Mouse (Mus musculus) kidney, embryonic 16.5 days (tissue): ENCODE results near the gene Lbhd2. TPM values are rescaled to one million over a fixed set of nuclear protein-coding genes. Genes with fewer than 3 reads are reported as not detected.

Source experiments
- ATAC-seq: fragments of 200-750 bp; cut with Nextera tagmentation; 2 replicates; pipeline ENCODE4 v1.8.0; 2017; ENCODE audit warnings: moderate TSS enrichment; ENCODE audit not compliant: low FRiP score, low TSS enrichment
- H3K27ac ChIP-seq: fragments of 300-500 bp; sonication (generic); 2 replicates; pipeline ENCODE4 v1.5.1; 2014; ENCODE audit warnings: low read length
- H3K27me3 ChIP-seq: fragments of 300-500 bp; sonication (generic); 2 replicates; pipeline ENCODE4 v1.6.1; 2014; ENCODE audit warnings: low read length, control low read depth, mixed read lengths; ENCODE audit not compliant: insufficient read depth
- H3K36me3 ChIP-seq: fragments of 300-500 bp; sonication (generic); 2 replicates; pipeline ENCODE4 v1.6.1; 2014; ENCODE audit warnings: low read length, control low read depth, mixed read lengths; ENCODE audit not compliant: insufficient read depth
- H3K4me1 ChIP-seq: fragments of 300-500 bp; sonication (generic); 2 replicates; pipeline ENCODE4 v1.6.1; 2014; ENCODE audit warnings: low read length, control low read depth, mixed read lengths; ENCODE audit not compliant: insufficient read depth
- H3K4me2 ChIP-seq: fragments of 300-500 bp; sonication (generic); replicated peaks from 2 replicates; pipeline ENCODE4 v1.6.1; 2014; ENCODE audit warnings: low read depth, low read length
- H3K4me3 ChIP-seq: fragments of 300-500 bp; sonication (generic); 2 replicates; pipeline ENCODE4 v1.5.1; 2014; ENCODE audit warnings: mild to moderate bottlenecking, low read length
- H3K9ac ChIP-seq: fragments of 300-500 bp; sonication (generic); replicated peaks from 2 replicates; pipeline ENCODE4 v1.6.1; 2014; ENCODE audit warnings: low read length
- H3K9me3 ChIP-seq: fragments of 300-500 bp; sonication (generic); 2 replicates; pipeline ENCODE4 v1.6.1; 2016; ENCODE audit warnings: low read length, control low read depth
- WGBS: fragments of 180-500 bp; shearing (Covaris S2); extraction: QIAGEN DNeasy Blood & Tissue Kit; methylation state at CpG from one replicate; pipeline ENCODE4 v1.1.7; 2014; 5-methylcytosine and 5-hydroxymethylcytosine counted together
- polyA plus RNA-seq: library from polyadenylated mRNA; unstranded; fragments of >200 nt; fragmentation: Nextera tagmentation; extraction: Ambion mirVana; gene quantifications from 2 replicates; pipeline ENCODE4 v1.2.1, GENCODE M21; 2015

The Lbhd2 gene
- polyA plus RNA-seq, 1 experiment from 2014 or later = 4.6 TPM

DNA sequence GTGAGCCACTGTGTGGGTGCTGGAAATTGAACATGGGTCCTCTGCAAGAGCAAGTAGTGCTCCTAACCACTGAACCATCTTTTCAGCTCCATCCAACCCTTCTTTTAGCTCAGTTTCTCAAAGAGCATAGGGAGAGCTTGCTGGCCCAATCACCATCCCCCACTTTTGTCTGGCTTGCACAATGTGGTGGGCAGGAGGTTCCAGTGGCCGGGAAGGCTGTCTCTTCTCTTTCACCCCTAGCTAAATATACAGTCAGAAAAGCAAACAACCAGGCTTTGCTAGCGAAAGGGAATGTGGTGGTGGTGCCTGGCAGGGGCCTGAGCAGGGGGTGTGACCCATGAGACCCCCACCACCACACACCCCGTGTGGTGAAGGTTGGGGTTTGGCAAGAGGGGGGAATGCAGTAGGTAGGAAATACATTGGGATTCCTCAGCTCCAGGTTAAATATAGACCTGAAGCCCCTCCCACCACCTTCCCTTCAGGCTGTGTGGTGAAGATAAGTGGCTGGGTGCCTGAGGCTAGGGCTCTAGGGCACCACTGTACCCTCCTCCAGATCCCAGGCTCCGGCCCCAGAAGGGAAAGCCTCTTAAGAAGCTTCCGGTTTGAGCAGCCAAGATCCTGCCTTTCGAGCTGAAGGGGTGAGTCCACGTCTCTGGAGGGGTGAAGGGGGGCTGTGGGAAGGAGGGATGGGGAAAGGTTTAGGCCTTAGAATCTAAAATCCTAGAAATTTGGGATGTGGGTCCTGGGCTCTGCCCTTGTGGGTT lies 14.5 kb downstream of the Lbhd2 start:
- Histone ChIP-seq H3K27ac (no peak overlapping the region), H3K9ac (no peak overlapping the region), H3K9me3 (no peaks in the 10 kb centered on the region), H3K4me3 (no peak overlapping the region), H3K27me3 (peaks cover 40% of the 10 kb centered on the region), H3K4me2 (no peak overlapping the region), H3K36me3 (no peaks in the 10 kb centered on the region), H3K4me1 (peaks cover 43% of the 10 kb centered on the region)
- 41% methylated on average over 7 of the region's 7 CpGs for WGBS
- ATAC-seq = no peak

DNA sequence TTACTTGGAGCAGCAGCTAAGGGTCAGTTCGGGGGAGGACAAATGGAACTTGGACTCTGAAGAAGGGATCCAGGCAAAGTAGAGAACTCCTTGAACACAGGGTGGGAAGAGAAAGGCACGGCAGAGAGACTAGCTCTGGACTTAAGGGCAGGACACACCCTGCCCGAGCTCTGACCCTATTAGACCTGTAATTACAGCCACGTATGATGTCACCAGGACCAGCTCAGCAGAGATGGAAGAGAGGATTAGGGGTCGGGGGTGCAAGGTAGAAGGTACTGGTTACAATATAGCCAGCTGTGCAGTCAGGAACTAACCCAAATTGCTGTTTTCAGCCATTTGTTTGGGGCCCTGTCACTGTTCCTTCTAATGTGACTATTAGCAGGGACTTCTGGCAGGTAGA lies 16.2 kb downstream of the Lbhd2 start:
- H3K9ac ChIP-seq = no peak overlapping the region
- ATAC-seq = no peak
- no peaks in the 10 kb centered on the region for H3K9me3 ChIP-seq
- H3K36me3 ChIP-seq = no peaks in the 10 kb centered on the region
- WGBS = 48% methylated on average over 5 of the region's 5 CpGs
- H3K27ac ChIP-seq = no peak overlapping the region
- H3K4me2 ChIP-seq = no peak overlapping the region
- H3K4me1 ChIP-seq = peaks cover 38% of the 10 kb centered on the region
- no peak overlapping the region for H3K4me3 ChIP-seq
- H3K27me3 ChIP-seq = peaks cover 40% of the 10 kb centered on the region

DNA sequence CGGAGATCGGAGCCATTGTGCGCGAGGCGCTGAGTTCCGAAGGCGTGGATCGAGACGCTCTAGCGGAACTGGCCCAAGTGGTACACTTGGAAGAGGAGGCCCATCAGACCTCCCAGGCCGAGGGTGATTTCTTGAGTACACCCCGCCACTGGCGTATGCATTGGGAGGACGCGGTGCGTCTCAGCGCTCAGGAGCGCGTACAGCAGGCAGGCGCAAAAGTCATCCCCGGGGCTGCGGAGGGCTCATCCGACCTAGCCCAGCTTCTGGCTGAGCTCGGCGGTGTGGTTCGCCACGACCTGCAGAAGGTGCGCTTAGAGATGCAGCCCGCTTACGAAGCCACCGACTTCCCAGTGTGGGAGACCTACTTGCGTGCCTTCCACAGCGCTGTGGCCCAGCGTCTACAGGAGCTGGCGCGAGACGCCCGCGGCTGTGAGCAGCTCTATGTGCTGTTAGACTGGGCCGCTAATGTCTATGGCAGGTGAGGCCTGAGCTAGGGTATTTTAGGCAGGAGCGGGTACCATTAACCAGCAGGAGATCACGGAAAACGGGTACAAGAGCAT lies 17.0 kb downstream of the Lbhd2 start:
- H3K4me2 ChIP-seq = peak overlapping the region; percentile 38
- WGBS = 12% methylated on average over 43 of the region's 43 CpGs
- peaks cover 45% of the 10 kb centered on the region for H3K4me1 ChIP-seq
- H3K4me3 ChIP-seq = peak overlapping the region; percentile 17
- H3K27ac ChIP-seq = no peak overlapping the region
- no peaks in the 10 kb centered on the region for H3K36me3 ChIP-seq
- H3K9ac ChIP-seq = no peak overlapping the region
- ATAC-seq = no peak
- peaks cover 47% of the 10 kb centered on the region for H3K27me3 ChIP-seq
- H3K9me3 ChIP-seq = no peaks in the 10 kb centered on the region

DNA sequence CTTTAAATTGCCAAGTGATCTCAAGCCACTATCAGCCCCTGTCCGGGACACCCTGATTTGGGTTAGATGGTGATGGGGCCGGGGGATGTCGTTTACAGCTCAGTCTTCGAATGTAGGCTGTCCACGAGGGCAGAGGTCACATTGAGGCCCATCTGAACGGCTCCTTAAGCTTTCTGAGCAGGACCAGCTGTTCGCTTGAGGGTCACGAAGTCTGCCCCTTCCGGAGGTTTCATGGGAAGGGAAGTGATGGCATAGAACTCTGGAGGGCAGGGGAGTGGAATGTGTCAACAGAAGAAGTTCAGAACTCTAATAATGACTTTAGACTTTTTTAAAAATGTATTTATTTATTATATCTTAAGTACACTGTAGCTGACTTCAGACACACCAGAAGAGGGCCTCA lies 17.9 kb downstream of the Lbhd2 start:
- no peak for ATAC-seq
- WGBS = 21% methylated on average over 9 of the region's 9 CpGs

GRCm38 (mm10) chr12:111425258-111425657 lies 18.6 kb downstream of the Lbhd2 start:
- WGBS = 3% methylated on average over 15 of the region's 15 CpGs
- no peaks in the 10 kb centered on the region for H3K9me3 ChIP-seq
- no peak overlapping the region for H3K4me3 ChIP-seq
- H3K27ac ChIP-seq = no peak overlapping the region
- H3K9ac ChIP-seq = no peak overlapping the region
- H3K36me3 ChIP-seq = no peaks in the 10 kb centered on the region
- no peak overlapping the region for H3K4me2 ChIP-seq
- ATAC-seq = peak; percentile 42; the same call in 1 of the 2 replicates
- peaks cover 61% of the 10 kb centered on the region for H3K4me1 ChIP-seq
- peaks cover 49% of the 10 kb centered on the region for H3K27me3 ChIP-seq

More for the DNA sequence above, 17.9 kb downstream of the Lbhd2 start:
- H3K9me3 ChIP-seq = no peaks in the 10 kb centered on the region
- H3K4me1 ChIP-seq = peaks cover 54% of the 10 kb centered on the region
- no peak overlapping the region for H3K27ac ChIP-seq
- H3K27me3 ChIP-seq = peaks cover 47% of the 10 kb centered on the region
- no peak overlapping the region for H3K4me3 ChIP-seq
- H3K9ac ChIP-seq = no peak overlapping the region
- H3K36me3 ChIP-seq = no peaks in the 10 kb centered on the region
- H3K4me2 ChIP-seq = no peak overlapping the region

DNA sequence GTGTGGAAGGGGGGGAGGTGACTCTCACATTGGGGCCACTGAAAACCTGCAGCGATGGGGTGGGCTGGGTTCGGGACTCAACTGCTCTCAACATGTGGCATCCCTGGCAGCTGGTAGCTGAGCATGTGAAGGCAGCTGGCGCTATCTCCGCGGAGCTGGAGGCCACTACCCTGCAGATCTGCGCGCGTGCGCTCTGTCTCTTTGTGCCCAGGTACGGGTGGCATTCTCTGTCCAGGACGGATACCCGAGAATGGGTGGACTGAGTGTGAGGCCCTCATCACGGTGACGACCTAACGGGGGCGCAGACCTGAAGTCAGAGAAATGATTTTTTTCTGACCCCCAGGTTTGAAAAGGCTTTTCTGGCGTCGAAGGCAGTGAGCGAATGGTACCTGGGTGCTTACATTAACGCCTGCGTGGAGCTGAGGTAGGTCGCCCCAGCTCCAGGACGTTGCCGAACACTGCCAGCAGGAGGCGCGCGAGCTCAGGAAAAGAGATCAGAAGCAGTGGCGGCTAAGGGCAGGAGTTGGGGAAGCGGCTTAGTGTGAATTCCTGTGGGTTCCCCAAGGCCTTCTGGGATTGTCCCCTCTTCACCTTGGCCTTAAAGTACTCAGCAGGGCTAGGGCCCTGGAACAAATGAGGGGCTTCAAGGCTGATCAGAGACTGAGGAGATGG lies 19.3 kb downstream of the Lbhd2 start:
- peak overlapping the region; percentile 18; the same call in 1 of the 2 replicates for H3K4me2 ChIP-seq
- H3K4me1 ChIP-seq = peaks cover 66% of the 10 kb centered on the region
- H3K9me3 ChIP-seq = no peaks in the 10 kb centered on the region
- H3K27ac ChIP-seq = no peak overlapping the region
- H3K36me3 ChIP-seq = no peaks in the 10 kb centered on the region
- WGBS = 20% methylated on average over 29 of the region's 29 CpGs
- ATAC-seq = peak; percentile 28
- H3K4me3 ChIP-seq = no peak overlapping the region
- H3K9ac ChIP-seq = no peak overlapping the region
- H3K27me3 ChIP-seq = peaks cover 49% of the 10 kb centered on the region

DNA sequence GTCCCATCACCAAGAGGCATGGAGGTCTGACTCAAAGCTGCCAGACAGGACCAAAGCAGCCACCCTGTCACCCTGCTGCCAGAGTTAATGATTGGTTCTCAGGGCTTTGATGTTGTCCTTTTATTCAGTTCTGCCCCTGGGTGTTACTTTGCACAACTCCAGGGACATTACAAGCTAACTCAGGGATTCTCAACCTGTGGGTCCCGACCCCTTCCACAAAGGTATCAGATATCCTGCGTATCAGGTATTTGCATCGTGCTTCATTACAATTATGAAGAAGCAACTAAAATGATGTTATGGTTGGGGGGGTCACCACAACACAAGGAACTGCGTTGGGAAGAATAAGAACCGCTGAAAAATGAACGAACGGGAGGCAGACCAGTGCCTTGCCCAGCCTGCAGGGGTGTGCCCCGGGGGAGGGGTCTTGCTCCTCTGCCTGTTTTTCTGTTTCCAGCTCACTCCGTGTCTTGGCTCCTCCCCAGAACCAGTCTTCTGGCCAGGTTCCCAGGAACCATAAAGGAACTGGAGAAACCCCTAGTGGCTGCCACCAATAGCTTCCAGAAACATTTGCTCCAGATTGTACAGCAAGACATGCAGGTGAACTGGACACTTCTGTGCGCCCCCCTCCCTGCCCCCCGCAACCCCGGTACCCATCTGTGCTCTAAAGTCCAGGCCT lies 21.0 kb downstream of the Lbhd2 start:
- Histone ChIP-seq H3K4me2 (no peak overlapping the region), H3K9ac (no peak overlapping the region), H3K36me3 (no peaks in the 10 kb centered on the region), H3K4me3 (no peak overlapping the region), H3K27ac (no peak overlapping the region), H3K4me1 (peaks cover 76% of the 10 kb centered on the region), H3K9me3 (no peaks in the 10 kb centered on the region), H3K27me3 (peaks cover 37% of the 10 kb centered on the region)
- WGBS = 39% methylated on average over 12 of the region's 12 CpGs
- ATAC-seq = no peak

DNA sequence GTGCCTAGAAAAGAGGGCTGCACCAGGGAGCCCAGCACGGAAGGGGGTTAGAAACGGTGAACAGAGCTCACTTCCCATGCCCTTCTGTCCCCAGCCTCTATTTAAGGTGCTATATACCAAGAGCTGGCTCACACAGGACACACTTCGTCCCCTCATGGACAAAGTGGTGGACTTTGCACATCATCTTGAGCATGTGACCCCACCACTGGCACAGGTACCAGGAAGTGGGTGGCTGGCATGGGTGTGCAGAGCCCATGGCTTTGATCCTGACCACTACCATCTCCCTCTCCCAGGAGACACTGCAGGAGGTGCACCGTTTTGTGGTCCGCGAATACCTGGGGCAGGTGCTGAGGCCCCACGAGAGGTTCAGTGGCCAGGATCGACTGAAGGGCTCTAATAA lies 21.8 kb downstream of the Lbhd2 start:
- Histone ChIP-seq H3K27ac (peak overlapping the region; percentile 92), H3K4me2 (peak overlapping the region; percentile 70; the same call in 1 of the 2 replicates), H3K4me3 (no peak overlapping the region), H3K9me3 (no peaks in the 10 kb centered on the region), H3K9ac (peak overlapping the region; percentile 41; the same call in 1 of the 2 replicates), H3K36me3 (no peaks in the 10 kb centered on the region), H3K4me1 (peaks cover 83% of the 10 kb centered on the region), H3K27me3 (peaks cover 29% of the 10 kb centered on the region)
- ATAC-seq = no peak
- WGBS = 24% methylated on average over 8 of the region's 8 CpGs

DNA sequence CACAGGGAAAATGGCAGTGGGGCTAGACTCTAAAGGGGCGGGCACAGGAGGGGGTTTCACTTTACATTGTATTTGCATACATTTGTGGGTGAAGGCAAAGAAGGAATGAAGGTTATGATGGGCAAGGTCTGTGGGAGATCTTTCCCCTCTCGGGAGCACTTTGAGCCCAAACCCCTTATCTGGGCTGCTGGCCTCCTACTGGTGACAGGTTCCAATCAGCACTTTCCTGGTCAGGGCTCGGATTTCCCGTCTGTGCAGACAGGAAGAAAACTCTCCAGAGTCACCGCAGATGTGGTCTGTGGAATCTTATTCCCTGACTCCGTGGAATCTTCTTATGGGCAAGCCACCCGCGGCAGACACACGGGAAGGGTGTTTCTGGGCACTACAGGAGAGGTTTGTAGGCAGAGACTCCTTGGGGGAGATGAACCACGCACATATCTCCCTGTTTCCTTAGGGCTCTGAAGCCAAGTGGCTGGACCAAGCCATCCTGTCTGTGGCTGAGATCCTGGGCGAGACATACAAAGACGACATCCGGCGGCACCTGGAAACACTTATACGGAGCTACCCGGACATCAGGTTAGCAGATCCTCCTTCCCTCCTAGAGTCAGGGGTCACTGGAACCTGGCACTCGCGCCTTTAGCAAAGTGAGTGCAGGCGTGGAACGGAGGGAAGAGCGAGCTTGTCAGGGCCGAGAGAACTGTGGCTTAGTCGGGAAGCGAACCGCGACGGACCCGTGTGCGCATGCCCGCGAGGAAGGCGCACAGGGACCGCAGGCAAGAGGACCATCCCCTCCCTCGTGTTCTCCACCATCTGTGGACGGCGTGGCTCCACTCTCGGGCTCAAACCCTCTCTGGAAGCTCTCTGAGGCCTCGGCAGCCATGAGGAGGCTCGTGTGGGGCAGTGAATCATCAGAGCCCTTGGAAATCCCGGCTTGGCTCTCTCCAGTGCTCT lies 22.6 kb downstream of the Lbhd2 start:
- peaks cover 20% of the 10 kb centered on the region for H3K27me3 ChIP-seq
- peak overlapping the region; percentile 48 for H3K4me3 ChIP-seq
- H3K9me3 ChIP-seq = no peaks in the 10 kb centered on the region
- peak overlapping the region; percentile 68 for H3K9ac ChIP-seq
- H3K27ac ChIP-seq = peak overlapping the region; percentile 92
- peak overlapping the region; percentile 70 for H3K4me2 ChIP-seq
- no peaks in the 10 kb centered on the region for H3K36me3 ChIP-seq
- ATAC-seq = no peak
- peaks cover 83% of the 10 kb centered on the region for H3K4me1 ChIP-seq
- under 1% methylated on average over 40 of the region's 40 CpGs for WGBS
